Mouse (Mus musculus) adrenal gland, adult 18-20 months (tissue): ENCODE results near the gene Ttll13. TPM values are rescaled to one million over a fixed set of nuclear protein-coding genes. Genes with fewer than 3 reads are reported as not detected.
A peak's percentile ranks its signal among the peaks of the same experiment; 100 is the strongest.

Experiments
- DNase-seq, 2 experiments: peaks; one replicate each; pipeline ENCODE4 v3.0.0; 2021 to 2022; ENCODE audit warnings: low spot score in 2 of 2
- long read RNA-seq, 2 experiments: library from polyadenylated mRNA; stranded (forward); transcript quantifications; one replicate each; pipeline ENCODE4 v2.0.0; 2021
- total RNA-seq, 2 experiments: library from RNA; stranded (reverse); gene quantifications; 1 replicate in 1 of 2; 2 replicates in 1 of 2; pipeline ENCODE4 v1.2.3; 2021

The Ttll13 gene
- total RNA-seq, result 1 to 10 TPM; 1.2 to 1.7 TPM
- long read RNA-seq, experiment 1, partial matches to known transcripts, result 0 of 1 reads
- long read RNA-seq, experiment 1, other reads (novel, unspliced or antisense), result 1 of 1 reads
- long read RNA-seq, experiment 2, partial matches to known transcripts, result 1 of 2 reads
- long read RNA-seq, experiment 2, other reads (novel, unspliced or antisense), result 1 of 2 reads

DNA sequence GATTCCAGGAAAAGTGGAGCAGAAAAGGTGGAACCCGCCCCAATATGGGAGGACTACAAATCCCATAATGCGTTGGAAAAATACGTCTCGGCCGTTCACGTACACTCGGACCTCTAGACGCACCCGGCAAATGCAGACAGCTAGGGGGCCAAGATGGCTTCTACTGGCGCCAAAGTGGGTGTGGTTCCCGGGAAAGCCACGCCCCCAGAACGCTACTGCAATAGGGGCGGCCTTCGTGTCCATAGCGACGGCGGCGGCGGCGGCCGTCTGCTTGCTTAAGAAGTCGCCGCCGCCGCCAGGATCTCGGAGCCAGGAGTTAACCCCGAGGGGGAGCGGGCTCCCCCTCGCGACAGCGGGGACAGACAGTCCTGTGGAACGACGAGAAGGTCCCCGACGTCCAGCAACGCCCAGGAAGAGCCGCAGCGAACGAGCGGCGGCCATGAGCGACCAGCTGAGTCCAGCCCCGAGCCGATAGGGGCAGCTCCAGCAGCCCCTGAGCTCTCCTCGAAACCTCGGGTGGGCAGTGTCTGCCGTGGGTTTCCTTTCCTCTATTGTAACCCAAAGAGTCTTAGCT, at the start of gene Ttll13:
TSS of gene Ttll13 (plus strand) at position 229 of the 574 bp plus-strand sequence.
- DNase-seq, result peak; percentile 92 to 95

DNA sequence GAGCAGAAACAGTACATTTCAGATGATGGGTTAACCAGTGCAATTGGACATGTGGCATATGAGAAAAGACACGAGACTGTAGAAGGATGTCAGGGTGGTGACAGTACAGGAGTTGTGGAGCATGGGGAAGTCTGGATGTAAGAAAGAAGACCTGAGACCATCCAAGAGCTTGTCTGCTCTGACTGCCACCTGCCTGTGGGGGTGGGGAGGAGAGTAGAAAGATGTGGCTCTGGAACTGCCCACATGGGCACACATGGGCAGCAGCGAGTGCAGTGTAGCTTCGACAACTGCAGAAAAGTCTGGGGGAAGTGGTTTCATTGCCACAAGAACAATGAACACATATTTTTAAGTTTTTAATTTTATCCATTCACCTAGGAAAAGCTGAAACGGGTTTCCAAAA, 48.8 kb upstream of the Ttll13 start:
- DNase-seq, result no peak

DNA sequence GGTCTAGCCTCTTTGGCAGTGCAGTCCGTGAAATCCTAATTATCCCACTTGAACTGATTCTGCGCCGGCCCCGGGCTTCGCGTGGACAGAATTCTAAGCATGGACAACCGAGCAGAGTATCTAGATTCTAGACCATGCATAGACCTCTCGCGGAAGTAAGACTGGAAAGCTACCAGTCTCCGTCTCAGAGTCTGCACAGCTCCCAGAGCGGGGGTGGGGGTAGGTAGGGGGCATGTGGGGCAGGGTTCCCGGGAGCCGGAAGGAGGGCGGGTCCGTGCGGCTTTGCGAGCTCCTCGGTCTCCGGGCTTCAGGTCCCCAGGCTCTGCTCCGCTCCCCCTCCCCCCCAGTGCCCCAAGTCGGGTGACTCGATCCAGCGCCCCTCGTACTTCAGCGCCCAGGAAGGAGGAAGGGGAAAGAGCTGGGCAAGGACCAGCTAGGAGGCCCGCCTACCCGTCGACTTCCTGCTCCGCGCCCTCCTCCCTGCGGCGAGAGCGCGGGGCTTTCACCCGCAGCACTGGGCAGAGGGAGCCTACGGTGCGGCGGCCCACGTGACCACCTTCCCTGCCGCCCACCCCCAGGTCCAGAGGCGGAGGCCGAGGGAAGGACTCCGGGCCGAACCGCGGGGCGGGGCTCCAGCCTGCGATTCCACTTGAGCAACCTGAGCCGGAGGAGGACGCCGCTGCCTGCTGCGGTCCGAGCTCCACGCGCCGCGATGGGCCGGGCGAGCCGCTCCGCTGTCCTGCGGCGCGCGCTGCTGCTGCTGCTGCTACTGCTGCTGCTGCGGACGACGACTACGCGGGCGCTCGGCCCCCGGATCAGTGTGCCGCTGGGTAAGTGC, 48.0 kb upstream of the Ttll13 start:
- DNase-seq, result peak; percentile 76 to 77

DNA sequence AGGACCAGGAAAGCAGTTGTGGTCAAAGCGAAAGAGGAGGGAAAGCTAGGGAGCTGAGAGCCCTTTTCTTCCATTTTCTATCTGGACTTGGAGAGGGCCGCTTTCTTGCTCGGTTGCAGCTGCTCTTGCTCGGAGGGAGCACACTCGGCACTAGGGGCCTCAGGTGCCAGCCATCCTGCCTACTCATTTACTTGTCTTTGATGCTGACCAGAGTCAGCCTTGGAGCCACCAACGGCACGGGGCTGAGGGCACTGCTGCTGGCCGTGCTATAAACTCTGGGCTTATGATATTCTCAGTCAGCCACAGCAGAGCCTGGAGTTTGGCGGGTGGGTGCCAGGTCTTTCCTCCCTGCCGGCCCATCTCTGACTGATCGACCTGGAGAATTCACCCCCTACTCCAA, 47.3 kb upstream of the Ttll13 start:
- peak in 1 of 2 experiments; percentile 30 for DNase-seq

DNA sequence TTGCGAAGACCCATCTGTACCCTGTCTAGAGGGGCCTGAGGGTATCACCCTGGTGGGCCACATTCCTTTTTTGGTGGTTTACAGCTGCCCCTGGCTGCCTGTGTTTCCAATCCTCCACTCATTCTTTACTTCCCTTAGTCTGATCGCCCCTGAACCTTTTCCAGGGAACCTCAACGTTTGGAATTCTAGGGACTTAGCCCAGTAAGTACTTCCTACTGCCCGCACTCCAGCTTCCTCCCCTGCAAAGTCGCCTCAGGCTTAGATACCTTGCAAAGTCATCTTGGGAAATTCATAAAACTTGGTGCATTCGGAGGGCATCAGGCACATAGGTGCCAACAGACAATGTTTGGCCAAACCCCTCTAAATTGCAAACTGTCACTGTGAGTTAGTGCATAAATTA, 46.9 kb upstream of the Ttll13 start:
- no peak for DNase-seq

DNA sequence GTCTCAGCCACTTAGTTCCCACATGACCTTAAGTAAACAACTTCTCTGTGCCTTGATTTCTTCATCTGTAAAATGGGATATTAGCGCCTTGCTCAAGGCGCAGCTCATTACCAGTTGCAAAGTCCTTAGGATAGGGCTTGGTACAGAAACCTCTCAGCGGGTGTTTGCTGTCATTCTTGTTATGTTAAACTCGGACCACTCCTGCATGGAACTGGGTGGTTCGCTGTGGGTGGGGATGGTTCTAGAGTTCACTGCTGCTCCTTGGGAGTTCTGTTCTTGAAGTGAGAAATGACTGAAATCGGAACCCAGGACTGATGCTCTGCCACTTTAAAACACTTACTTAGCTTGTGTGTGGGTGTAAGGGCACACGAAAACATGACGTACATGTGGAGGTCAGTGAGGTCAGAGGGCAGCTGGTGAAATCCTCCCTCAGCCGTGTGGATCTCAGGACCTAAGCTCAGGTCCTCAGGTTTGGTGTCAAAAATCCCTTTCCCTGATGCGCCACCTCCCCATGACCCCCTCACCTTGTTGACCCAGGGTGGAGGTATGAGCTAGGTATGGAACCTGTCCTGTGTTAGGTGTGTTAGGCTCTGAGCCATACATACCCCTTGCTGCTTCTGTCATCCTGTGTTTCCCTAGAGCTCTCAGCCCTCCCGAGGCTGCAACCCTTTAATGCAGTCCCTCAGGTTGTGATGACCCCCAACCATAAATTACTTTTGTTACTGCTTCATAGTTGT, 46.2 kb upstream of the Ttll13 start:
- no peak for DNase-seq

DNA sequence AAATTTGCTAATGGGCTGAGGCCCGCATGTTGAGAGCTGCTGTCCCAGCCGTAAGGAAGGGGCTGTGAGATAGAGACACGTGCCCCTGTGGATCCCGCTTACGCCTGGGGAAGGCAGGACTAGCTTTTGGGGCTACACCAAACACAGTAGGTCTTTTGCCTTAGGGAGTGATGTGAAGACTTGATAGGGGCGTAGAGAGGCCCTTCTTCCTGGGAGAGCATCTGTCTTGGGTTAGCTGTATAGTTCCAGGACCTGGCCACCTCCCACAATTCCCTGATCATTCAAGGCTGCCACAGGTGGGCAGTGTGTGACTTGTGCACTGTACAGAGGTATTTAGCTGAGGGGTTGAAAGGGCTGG, 45.6 kb upstream of the Ttll13 start:
- DNase-seq, result no peak

DNA sequence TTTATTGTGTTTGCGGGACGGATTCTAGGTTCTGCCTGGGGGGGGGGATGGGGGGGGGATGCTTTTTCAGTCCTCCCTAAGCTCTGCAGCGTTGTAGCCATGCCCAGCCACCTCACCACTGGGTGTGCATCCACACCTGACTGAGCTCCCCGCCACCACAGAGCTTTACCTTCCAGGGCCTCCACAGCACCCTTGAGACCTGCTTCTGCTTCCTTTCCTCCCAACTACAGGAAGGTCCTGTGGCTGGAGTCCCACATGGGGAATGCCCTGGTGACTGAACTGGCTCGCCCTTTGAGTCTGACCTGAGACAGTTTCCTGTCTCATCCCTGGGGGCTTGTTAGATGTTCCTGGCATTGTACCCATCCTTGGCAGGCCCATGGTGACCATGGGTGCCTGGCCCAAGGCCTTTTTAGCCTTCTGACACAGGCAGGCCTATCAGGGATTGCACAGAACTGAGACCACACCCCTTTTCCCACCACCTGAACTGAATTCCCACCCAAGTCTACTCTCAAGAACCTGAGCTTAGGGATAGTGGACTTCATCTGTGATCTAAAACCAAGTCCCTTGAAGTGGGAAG, 45.1 kb upstream of the Ttll13 start:
- DNase-seq, result no peak

DNA sequence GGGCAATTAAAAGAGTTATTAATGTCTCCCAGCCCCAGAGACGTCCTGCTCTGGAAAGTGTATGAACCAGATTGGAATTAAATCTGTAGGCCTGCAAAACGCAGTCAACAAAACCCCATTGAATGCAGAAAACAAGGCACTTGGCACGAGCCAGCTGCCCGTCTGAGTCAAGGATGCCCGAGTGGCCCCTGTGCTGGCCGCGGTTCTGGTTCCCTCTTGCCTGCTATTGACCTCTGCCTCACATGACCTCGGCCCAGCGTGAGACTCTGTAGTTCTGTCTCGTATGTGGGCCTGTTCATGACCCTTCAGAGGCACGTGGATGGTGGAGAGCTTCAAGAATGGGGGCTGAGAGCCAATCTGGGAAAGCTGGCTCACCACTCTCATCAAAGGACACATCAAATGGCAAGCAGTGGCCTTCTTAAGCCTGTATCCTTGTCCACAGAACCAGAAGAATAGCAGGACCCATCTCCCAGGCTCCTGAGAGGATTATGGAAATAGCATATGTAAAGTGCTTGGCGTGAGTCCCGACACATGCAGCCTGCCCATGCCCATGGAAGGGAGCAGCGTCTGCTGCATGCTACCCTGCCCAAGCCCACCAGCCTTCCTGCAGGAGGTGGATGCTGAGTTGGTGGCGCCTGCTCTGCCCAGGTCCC, 44.2 kb upstream of the Ttll13 start:
- DNase-seq, result no peak

DNA sequence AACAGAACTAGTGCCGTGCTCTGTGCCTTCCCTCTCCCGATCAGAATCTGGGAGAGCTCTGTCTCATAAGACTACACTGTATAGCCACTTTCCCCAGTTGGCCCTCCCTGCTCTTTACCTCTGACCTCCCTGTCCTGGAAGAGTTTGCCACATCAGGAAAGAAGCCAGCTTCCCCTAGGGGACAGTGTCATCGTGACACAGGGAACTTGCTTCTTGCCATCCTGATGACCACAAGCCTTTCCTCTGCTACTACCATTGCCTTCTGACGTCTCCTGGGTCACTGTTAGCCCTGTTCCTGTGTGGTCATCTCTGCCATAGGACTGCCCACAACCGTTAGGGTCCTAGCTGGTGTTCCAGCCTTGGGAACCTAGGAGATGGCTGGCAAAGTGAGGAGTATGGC, 43.2 kb upstream of the Ttll13 start:
- no peak for DNase-seq

DNA sequence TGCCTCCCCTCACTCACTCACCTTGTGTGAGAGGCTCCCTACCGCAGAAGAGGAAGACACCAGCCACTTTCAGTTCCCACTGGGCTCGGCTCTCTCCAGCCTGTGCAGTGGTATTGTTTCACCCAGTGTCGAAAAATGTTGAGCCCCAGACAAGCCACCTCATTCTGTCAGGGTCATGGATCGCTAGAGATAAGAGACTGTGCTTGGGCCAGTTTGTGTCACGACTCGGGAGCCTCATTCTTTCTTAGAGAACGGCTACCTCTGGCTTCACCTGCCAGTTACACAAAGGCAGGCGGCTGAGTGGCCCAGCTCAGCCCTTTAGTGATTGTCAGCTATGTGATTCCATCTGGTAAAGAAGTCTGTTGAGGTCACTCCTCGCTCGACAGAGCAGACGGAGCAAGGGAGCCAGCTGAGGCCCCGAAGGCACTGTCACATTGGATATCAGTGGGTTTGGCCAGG, 42.5 kb upstream of the Ttll13 start:
- no peak for DNase-seq

DNA sequence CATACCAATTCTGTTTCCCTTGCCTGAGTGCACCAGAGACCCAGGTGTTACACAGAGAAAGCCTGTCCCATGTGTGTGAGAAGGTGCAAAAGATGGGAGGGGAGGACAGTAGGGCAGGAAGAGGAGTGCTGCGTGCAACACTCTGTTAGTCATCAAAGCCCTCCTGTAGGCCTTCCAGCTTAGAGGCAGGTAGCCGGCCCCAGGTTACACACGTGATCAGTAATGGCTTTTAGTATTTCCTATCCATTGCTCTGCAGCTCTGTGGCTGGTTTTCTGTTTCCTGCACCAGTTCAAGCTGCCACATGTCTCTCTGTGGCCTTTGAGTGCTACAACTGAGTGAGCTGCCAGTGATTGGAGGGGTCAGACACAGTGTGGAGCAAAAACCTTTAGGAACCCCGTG, 41.8 kb upstream of the Ttll13 start:
- DNase-seq, result no peak

DNA sequence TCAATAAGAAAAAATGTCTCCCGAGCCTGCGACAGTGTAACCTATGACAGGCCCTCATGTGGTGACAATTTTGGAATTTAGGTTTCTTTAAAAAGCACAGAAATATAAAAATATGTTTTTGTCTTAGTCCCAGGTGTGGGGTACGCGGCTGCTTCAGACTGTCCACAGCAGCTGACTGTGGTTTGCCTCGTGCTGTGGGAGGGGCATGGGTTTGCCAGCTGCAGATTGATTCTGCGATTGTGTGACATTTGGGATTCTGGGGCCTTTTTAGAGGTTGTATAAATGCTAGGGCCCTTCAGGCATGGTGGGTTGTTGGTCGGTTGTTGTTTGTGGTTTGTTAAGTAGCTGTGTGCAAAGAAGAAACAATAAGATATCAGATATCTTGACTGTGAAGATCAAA, 41.2 kb upstream of the Ttll13 start:
- no peak for DNase-seq

DNA sequence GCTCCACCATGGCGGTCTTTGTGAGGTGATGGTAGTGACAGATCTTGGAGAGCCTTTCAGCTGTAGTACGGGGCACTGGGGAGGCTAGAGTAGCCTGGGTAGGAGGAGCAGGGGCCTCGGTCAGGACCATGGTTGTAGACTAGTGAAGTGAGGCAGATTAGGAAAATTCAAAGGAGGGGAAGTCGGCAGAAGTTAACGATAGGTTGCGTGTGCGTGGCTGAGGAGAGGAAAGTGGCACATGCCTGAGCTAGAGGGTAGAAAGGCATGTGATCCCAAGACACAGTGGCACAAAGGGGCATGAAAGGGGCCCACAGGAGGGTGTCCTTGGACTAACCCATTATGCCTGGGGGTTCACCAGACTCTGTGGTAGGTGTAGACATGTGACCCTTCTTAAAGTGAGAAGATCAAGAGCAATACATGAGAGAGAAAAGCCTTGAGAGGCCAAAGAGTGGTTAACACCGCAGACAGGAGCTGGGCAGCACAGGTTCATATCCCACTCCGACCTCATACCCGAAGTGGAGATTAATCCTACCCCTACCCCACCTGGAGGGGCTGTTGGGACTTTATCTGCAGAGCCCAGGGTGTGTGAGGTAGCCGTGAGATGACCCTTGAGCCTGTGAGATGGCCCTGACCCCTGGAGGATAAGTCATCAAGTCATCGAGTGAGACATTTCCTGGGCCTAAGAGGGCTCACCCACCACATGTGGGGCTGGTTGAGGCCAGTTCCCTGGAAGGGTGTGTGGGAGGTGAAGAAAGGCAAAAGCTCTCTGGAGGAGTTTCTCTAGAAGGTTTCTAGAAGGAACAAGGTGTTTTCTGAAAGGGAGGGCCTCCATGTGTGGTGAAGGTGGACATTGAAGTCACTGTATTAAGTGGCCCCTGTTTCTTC, 40.2 kb upstream of the Ttll13 start:
- DNase-seq, result no peak

DNA sequence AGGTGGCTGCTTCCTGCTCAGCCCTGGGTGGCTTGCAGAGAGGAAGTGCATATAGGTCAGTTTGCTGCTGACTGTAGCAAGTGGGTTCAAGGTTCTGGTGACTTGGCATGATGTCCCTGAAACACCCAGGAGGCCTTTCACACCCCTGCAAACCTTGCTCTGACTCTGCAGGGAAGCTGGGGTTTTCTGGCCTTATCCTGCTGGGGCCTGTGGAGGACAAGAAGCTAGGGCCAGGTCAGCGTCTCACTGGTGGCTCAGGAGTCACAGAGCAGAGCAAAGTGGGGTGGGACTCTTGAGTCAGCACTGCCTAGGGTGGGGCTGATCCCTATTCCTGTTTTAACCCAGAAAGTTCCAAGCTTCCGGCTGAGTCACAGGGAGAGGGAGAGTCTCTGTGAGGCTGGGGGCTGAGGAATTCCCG, 38.9 kb upstream of the Ttll13 start:
- DNase-seq, result no peak

DNA sequence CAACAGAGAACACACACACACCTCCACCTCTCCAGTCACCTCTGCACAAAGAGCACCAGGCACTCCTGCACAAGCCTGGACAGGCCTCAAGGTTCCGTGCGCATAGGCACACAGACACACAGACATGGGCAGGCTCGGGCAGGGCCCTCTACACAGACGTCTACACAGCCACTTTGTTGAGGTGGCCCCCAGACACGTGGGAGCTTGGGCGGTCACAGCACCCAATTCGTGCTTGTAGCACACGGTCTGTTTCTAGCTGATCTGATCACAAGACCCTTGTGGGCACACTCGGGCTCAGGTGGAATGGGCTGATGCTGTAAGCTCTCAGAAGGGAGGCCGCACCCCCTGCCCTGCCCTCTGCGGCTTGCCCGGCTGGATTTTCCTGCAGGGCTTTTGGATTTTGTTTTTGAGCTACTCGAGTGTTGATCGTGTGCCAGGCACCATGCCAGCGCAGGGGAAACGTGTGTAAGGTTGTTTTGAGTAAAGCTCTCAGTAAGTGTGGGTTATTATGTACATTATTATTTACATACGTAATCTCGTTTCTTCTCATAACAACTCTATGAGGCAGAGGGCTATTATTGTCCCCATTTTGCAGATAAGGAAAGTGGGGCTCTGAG, 38.0 kb upstream of the Ttll13 start:
- no peak for DNase-seq

DNA sequence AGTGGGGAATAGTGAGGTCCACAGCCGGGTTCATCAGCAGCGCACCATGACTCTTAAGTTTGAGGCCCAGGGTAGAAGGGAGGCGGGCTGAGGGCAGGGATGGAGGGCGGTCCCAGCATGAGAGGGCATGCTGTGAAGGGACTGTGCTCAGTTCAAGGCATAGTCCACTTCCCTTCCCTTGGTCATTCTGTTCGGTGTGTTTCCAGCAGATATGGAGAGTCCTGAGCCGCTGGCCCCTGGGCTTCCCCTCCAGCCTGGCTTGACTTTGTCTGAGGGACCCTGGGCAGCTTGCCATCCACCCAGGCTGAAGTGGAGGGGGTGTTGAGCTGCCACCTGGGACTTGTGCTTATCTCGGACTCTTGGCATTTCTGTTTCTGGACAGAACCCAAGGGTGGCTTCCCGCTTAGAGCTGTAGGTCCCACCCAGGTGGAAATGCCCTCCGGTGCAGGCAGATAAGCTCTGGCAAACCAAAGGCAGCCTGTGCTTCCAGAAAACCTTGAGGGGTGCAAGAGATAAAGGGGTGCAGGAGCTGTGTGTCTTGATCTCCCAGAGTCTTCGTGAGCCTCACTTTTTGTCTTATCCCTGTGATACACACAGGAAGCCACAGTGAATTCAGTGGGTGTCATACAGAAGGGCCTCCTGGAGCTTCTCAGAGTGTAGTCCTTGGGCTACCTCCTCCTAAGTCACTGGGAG, 37.3 kb upstream of the Ttll13 start:
- no peak for DNase-seq

DNA sequence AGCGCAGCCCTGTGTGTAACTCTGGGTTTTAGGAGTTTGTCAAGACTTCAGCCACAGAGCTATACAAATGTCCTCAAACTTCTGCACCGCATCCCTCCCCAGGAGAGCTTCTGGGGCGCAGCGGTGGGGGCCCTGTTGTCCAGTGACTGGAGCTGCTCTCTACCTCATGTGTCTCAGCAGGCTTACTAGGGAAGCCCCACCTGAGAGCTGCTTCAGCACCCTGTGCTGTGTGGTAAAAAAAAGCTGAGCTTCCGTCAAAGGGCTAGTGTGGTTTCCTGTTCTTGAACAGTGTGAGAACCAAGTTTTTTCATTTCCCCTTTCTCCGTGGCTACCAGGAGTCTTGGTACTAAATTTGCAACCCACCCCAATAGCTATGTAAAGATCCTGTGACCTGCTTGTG, 36.5 kb upstream of the Ttll13 start:
- DNase-seq, result no peak

DNA sequence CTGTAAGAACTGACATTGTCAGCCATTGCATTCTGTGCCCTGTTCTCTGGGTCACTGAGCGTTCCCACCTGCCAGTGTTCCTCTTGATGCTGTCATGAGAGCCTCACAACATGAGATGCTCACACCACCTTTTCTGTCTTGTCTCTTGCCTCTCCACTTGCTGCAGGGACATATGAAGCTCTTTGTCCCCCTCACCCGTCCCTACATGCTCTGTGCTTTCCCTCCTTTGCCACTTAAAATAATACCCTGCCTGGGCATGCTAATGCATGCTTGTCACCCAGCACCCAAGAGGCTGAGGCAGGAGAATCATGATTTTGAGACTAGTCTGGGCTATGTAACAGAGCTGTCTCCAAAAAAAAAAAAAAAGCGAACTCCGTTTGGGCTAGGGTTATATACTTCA, 35.2 kb upstream of the Ttll13 start:
- DNase-seq, result no peak
